Mouse (Mus musculus) hindbrain, embryonic 11.5 days (tissue): Measurements from ENCODE around the gene Hist1h2ah. TPM values are rescaled to one million over a fixed set of nuclear protein-coding genes. Genes with fewer than 3 reads are reported as not detected.
"Not testable (repeated sequence)": the region's sequence is repeated elsewhere in the genome, so short reads cannot be mapped to it uniquely, and the experiment has no call there.

Experiments
- ATAC-seq: fragments of 200-750 bp; cut with Nextera tagmentation; 2 replicates; pipeline ENCODE4 v1.8.0; 2017; ENCODE audit warnings: mild to moderate bottlenecking, moderate TSS enrichment, moderate library complexity; ENCODE audit not compliant: low FRiP score
- DNase-seq: peaks from one replicate; pipeline ENCODE4 v3.0.0-alpha.2; 2015; ENCODE audit warnings: low spot score
- H3K27ac ChIP-seq: fragments of 300-500 bp; sonication (generic); 2 replicates; pipeline ENCODE4 v1.5.1; 2014; ENCODE audit warnings: mild to moderate bottlenecking, low read depth, low read length
- H3K27me3 ChIP-seq: fragments of 300-500 bp; sonication (generic); 2 replicates; pipeline ENCODE4 v1.6.1; 2014; ENCODE audit warnings: mild to moderate bottlenecking, low read length, moderate library complexity, mixed read lengths; ENCODE audit not compliant: control insufficient read depth, insufficient read depth
- H3K36me3 ChIP-seq: fragments of 300-500 bp; sonication (generic); 2 replicates; pipeline ENCODE4 v1.6.1; 2014; ENCODE audit warnings: mild to moderate bottlenecking, low read length, moderate library complexity, mixed read lengths; ENCODE audit not compliant: control insufficient read depth, insufficient read depth
- H3K4me1 ChIP-seq: fragments of 300-500 bp; sonication (generic); replicated peaks from 2 replicates; pipeline ENCODE4 v1.6.1; 2014; ENCODE audit warnings: low read length, mixed read lengths; ENCODE audit not compliant: control insufficient read depth, insufficient read depth
- H3K4me2 ChIP-seq: fragments of 300-500 bp; sonication (generic); replicated peaks from 2 replicates; pipeline ENCODE4 v1.6.1; 2014; ENCODE audit warnings: mild to moderate bottlenecking, low read depth, low read length
- H3K4me3 ChIP-seq: fragments of 300-500 bp; sonication (generic); 2 replicates; pipeline ENCODE4 v1.5.1; 2014; ENCODE audit warnings: low read depth, low read length
- H3K9ac ChIP-seq: fragments of 300-500 bp; sonication (generic); 2 replicates; pipeline ENCODE4 v1.6.1; 2014; ENCODE audit warnings: low read depth, low read length
- H3K9me3 ChIP-seq: fragments of 300-500 bp; sonication (generic); 2 replicates; pipeline ENCODE4 v1.6.1; 2016; ENCODE audit warnings: low read length; ENCODE audit not compliant: control insufficient read depth
- WGBS: fragments of 180-500 bp; shearing (Covaris S2); extraction: QIAGEN DNeasy Blood & Tissue Kit; methylation state at CpG from one replicate; pipeline ENCODE4 v1.1.7; 2014; 5-methylcytosine and 5-hydroxymethylcytosine counted together
- polyA plus RNA-seq: library from polyadenylated mRNA; unstranded; fragments of >200 nt; fragmentation: Nextera tagmentation; extraction: Ambion mirVana; gene quantifications from 2 replicates; pipeline ENCODE4 v1.2.1, GENCODE M21; 2014

Hist1h2ah gene
- polyA plus RNA-seq, 1 experiment from 2014 or later = 11.9 TPM

GRCm38 (mm10) chr13:22049041-22049440 lies 13.7 kb upstream of the Hist1h2ah start:
- no peak overlapping the region for H3K4me3 ChIP-seq
- H3K27me3 ChIP-seq = no peaks in the 10 kb centered on the region
- no peaks in the 10 kb centered on the region for H3K4me1 ChIP-seq
- H3K9ac ChIP-seq = no peak overlapping the region
- no peak for ATAC-seq
- WGBS = 76% methylated on average over 2 of the region's 2 CpGs
- DNase-seq = no peak
- H3K9me3 ChIP-seq = no peaks in the 10 kb centered on the region
- no peaks in the 10 kb centered on the region for H3K36me3 ChIP-seq
- no peak overlapping the region for H3K4me2 ChIP-seq
- H3K27ac ChIP-seq = no peak overlapping the region

GRCm38 (mm10) chr13:22045311-22045710 lies 9.9 kb upstream of the Hist1h2ah start:
- no peaks in the 10 kb centered on the region for H3K27me3 ChIP-seq
- no peaks in the 10 kb centered on the region for H3K36me3 ChIP-seq
- no peaks in the 10 kb centered on the region for H3K4me1 ChIP-seq
- H3K9ac ChIP-seq = no peak overlapping the region
- H3K27ac ChIP-seq = no peak overlapping the region
- H3K4me3 ChIP-seq = no peak overlapping the region
- no peak for ATAC-seq
- no peak overlapping the region for H3K4me2 ChIP-seq
- no peak for DNase-seq
- WGBS = 47% methylated on average over 2 of the region's 2 CpGs
- H3K9me3 ChIP-seq = no peaks in the 10 kb centered on the region

GRCm38 (mm10) chr13:22044432-22045155 lies 9.2 kb upstream of the Hist1h2ah start:
- Histone ChIP-seq H3K27me3 (no peaks in the 10 kb centered on the region), H3K4me3 (no peak overlapping the region), H3K36me3 (no peaks in the 10 kb centered on the region), H3K4me2 (no peak overlapping the region), H3K4me1 (no peaks in the 10 kb centered on the region), H3K27ac (no peak overlapping the region), H3K9ac (no peak overlapping the region), H3K9me3 (no peaks in the 10 kb centered on the region)
- DNase-seq (no peak), ATAC-seq (no peak)
- 88% methylated on average over 6 of the region's 6 CpGs for WGBS

GRCm38 (mm10) chr13:22043503-22044431 lies 8.4 kb upstream of the Hist1h2ah start:
- Histone ChIP-seq H3K4me1 (no peaks in the 10 kb centered on the region), H3K36me3 (no peaks in the 10 kb centered on the region), H3K27me3 (no peaks in the 10 kb centered on the region), H3K4me3 (peak overlapping the region; percentile 32), H3K27ac (peak overlapping the region; percentile 56), H3K9ac (peak overlapping the region; percentile 28; the same call in 1 of the 2 replicates), H3K9me3 (no peaks in the 10 kb centered on the region), H3K4me2 (peak overlapping the region; percentile 51)
- peak; percentile 70 for DNase-seq
- peak; percentile 30 for ATAC-seq
- WGBS = 1% methylated on average over 9 of the region's 14 CpGs

- not testable (repeated sequence) for H3K27me3 ChIP-seq, H3K9me3 ChIP-seq, H3K4me1 ChIP-seq, H3K36me3 ChIP-seq
- H3K9ac ChIP-seq = peak within 1 kb of the TSS; percentile 28
- whole genome bisulfite sequencing = under 1% methylated on average over 34 of the region's 80 CpGs
- ATAC-seq (peak; percentile 93), DNase-seq (peak; percentile 94)
- peak within 1 kb of the TSS; percentile 70 for H3K4me2 ChIP-seq
- H3K4me3 ChIP-seq = peak within 1 kb of the TSS; percentile 35
- H3K27ac ChIP-seq = peak within 1 kb of the TSS; percentile 91
These were observed 7.5 kb upstream of the Hist1h2ah start, which contains the start of the genes Hist1h2ag and Hist1h2bj for GRCm38 (mm10) chr13:22042568-22043502. TSS of gene Hist1h2ag (minus strand) at chr13:22042944. TSS of gene Hist1h2bj (plus strand) at chr13:22043214.

- H3K9me3 ChIP-seq = no peaks in the 10 kb centered on the region
- 3% methylated on average over 13 of the region's 13 CpGs for WGBS
- H3K36me3 ChIP-seq = no peaks in the 10 kb centered on the region
- peak overlapping the region; percentile 35 for H3K4me3 ChIP-seq
- no peaks in the 10 kb centered on the region for H3K27me3 ChIP-seq
- peak overlapping the region; percentile 70 for H3K4me2 ChIP-seq
- no peak for ATAC-seq
- peak; percentile 54 for DNase-seq
- H3K27ac ChIP-seq = peak overlapping the region; percentile 91
- H3K4me1 ChIP-seq = no peaks in the 10 kb centered on the region
- peak overlapping the region; percentile 5 for H3K9ac ChIP-seq
These were observed 6.5 kb upstream of the Hist1h2ah start for GRCm38 (mm10) chr13:22041651-22042567.

- ATAC-seq (peak; percentile 70), DNase-seq (peak; percentile 97)
- under 1% methylated on average over 19 of the region's 27 CpGs for WGBS
- Histone ChIP-seq H3K4me3 (peak within 1 kb of the TSS; percentile 37), H3K4me2 (peak within 1 kb of the TSS; percentile 70), H3K27ac (peak within 1 kb of the TSS; percentile 91), H3K9ac (peak within 1 kb of the TSS; percentile 59)
- not testable (repeated sequence) for H3K4me1 ChIP-seq, H3K9me3 ChIP-seq, H3K36me3 ChIP-seq, H3K27me3 ChIP-seq
These were observed 5.8 kb upstream of the Hist1h2ah start, which contains the start of gene Hist1h4i for GRCm38 (mm10) chr13:22041142-22041536. TSS of gene Hist1h4i (minus strand) at chr13:22041362.
